Mouse (Mus musculus): ENCODE measurements around the gene Bri3bp. TPM values are rescaled to one million over a fixed set of nuclear protein-coding genes. Genes with fewer than 3 reads are reported as not detected.
"Not testable (repeated sequence)": the region's sequence is repeated elsewhere in the genome, so short reads cannot be mapped to it uniquely, and the experiment has no call there.

Bri3bp gene
- polyA plus RNA-seq, 1 experiment from 2014 or later, result 37.8 TPM

DNA sequence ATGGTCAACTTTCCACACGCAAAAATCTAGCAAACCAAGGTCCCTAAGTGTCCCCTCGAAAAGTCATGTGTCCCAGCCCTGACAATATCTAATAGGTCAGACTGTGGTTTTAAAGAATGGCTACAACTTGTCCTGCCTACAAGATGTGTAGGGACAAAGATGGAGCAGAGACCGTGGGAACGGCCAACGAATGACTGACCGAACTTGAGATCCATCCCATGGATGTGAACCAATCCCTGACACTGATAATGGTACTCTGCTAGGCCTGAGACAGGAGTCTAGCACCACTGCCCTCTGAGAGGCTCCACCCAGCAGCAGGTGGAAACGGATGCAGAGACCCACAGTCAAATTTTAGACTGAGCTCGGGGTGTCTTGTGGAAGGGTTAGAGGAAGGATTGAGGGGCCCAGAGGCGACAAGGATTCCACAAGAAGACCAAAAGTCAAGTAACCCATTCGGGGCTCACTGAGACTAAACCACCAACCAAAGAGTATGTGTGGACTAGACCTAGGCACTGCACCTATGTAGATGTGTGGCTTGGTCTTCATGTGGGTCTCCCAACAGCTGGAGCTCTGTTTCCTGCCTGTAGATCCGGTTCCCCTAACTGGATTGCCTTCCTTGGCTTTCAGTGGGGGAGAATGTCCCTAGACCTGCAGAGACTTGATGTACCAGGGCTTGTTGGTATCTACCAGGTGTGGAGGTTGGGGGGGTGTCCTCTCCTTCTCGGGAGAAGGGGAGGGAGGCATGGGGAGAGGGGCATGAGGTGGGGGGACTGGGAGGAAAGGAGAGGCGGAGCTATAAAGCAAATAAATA lies 34.1 kb upstream of the Bri3bp start:
- Histone ChIP-seq H3K4me1 (ENCODE audit: control insufficient read depth, insufficient read depth, low read length) (peaks cover 7% of the 10 kb centered on the region), H3K9ac (replicated peaks; ENCODE audit: low read length) (peak overlapping the region; percentile 72; the same call in 1 of the 2 replicates), H3K9me3 (ENCODE audit: control insufficient read depth, low read length) (no peaks in the 10 kb centered on the region), H3K4me2 (ENCODE audit: low read length) (peak overlapping the region; percentile 53), H3K36me3 (ENCODE audit: control insufficient read depth, insufficient read depth, low read length) (no peaks in the 10 kb centered on the region), H3K27me3 (ENCODE audit: control insufficient read depth, insufficient read depth, low read length) (no peaks in the 10 kb centered on the region), H3K4me3 (replicated peaks; ENCODE audit: low read depth, low read length) (peak overlapping the region; percentile 45), H3K27ac (replicated peaks; ENCODE audit: low read depth, low read length) (peak overlapping the region; percentile 86)
- 54% methylated on average over 13 of the region's 13 CpGs for WGBS
- DNase-seq (no peak), ATAC-seq (ENCODE audit: low FRiP score, low TSS enrichment) (no peak)

DNA sequence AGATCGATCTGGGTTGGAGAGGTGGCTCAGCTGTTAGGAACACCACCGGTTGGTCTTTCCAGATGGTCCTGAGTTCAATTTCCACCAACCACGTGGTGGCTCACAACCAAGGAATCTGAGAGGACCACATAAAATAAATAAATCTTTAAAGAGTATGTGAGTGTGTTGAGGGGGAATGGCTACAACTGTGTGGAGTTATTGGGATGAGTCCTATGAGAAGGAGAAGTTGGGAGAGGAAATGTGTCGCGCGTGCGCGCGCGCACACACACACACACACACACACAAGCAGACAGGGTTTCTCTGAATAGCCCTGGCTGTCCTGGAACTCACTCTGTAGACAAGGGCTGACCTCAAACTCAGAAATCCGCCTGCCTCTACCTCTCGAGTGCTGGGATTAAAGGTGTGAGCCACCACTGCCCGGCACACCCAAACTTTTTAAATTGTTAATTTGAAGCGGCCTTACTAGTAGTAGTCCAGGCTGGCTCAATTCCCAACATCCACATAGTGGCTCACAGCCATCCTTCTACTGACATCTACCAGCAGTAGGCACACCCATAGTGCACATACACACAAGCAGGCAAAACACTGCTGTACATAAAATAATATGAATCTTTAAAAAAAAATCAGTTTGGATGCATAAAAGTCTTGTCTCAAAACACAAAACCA lies 33.3 kb upstream of the Bri3bp start:
- no peak for ATAC-seq (ENCODE audit: low FRiP score, low TSS enrichment)
- no peak for DNase-seq
- H3K4me1 ChIP-seq (ENCODE audit: control insufficient read depth, insufficient read depth, low read length), result peaks cover 7% of the 10 kb centered on the region
- H3K27ac ChIP-seq (replicated peaks; ENCODE audit: low read depth, low read length), result no peak overlapping the region
- no peak overlapping the region for H3K9ac ChIP-seq (replicated peaks; ENCODE audit: low read length)
- H3K4me2 ChIP-seq (ENCODE audit: low read length), result no peak overlapping the region
- peaks cover 4% of the 10 kb centered on the region for H3K36me3 ChIP-seq (ENCODE audit: control insufficient read depth, insufficient read depth, low read length)
- H3K9me3 ChIP-seq (ENCODE audit: control insufficient read depth, low read length), result no peaks in the 10 kb centered on the region
- H3K4me3 ChIP-seq (replicated peaks; ENCODE audit: low read depth, low read length), result no peak overlapping the region
- no peaks in the 10 kb centered on the region for H3K27me3 ChIP-seq (ENCODE audit: control insufficient read depth, insufficient read depth, low read length)
- 63% methylated on average over 14 of the region's 14 CpGs for WGBS

DNA sequence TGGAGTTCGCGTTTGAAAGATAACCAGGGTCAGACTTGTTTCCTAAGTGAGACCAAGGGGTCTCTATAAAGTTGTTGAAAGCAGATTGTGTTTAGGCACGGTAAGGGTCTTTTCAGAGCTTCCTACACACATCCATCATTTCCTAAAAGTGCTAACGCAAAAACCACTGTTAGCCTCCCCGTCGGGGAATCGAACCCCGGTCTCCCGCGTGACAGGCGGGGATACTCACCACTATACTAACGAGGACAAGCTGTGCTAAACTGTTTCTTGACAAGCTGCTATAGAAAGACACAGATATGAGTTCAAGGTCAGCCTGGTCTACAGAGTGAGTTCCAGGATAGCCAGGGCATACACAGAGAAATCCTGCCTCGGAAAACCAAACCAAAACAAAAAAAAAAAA lies 32.5 kb upstream of the Bri3bp start:
- peaks cover 12% of the 10 kb centered on the region for H3K36me3 ChIP-seq (ENCODE audit: control insufficient read depth, insufficient read depth, low read length)

DNA sequence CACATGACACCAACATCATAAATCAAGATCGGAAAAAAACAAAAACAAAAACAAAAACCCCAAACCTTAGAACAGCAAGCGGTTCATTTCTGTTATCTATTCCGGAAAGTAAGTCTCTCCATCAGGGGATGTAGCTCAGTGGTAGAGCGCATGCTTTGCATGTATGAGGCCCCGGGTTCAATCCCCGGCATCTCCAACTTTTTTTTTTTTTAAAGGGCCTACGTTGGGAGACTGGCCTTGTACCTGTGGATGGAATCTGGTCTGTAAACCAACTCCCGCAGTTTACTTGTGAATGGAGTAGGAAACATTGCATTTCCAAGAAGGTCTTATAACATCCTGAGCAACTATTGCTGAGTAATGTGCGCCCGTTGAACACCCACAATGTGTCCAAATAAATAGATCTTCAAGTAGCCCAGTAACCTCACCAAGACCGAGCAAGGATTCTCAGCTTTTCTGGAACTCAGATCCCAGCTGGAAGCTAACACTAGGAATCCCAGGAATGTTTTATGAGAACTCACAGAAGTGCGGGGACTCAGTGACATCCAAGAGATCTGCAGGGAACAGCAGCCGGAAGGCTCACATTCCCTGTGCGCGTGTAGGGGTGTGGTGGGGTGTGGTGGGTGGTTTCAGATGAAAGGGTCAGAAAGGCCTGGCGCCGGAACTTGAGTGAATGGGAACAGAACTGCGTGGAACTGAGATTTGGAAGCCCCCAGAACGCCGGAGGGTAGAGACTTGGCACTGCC lies 31.8 kb upstream of the Bri3bp start:
- ATAC-seq (ENCODE audit: low FRiP score, low TSS enrichment), result no peak

More for the DNA sequence above, 32.5 kb upstream of the Bri3bp start:
- peak overlapping the region; percentile 33 for H3K4me2 ChIP-seq (ENCODE audit: low read length)
- no peak overlapping the region for H3K9ac ChIP-seq (replicated peaks; ENCODE audit: low read length)
- 1% methylated on average over 13 of the region's 13 CpGs for WGBS
- H3K4me3 ChIP-seq (replicated peaks; ENCODE audit: low read depth, low read length), result peak overlapping the region; percentile 7; the same call in 1 of the 2 replicates
- H3K4me1 ChIP-seq (ENCODE audit: control insufficient read depth, insufficient read depth, low read length), result peaks cover 7% of the 10 kb centered on the region
- no peak overlapping the region for H3K27ac ChIP-seq (replicated peaks; ENCODE audit: low read depth, low read length)
- peak; percentile 47 for ATAC-seq (ENCODE audit: low FRiP score, low TSS enrichment)
- peak; percentile 89 for DNase-seq
- H3K27me3 ChIP-seq (ENCODE audit: control insufficient read depth, insufficient read depth, low read length), result no peaks in the 10 kb centered on the region
- H3K9me3 ChIP-seq (ENCODE audit: control insufficient read depth, low read length), result no peaks in the 10 kb centered on the region

DNA sequence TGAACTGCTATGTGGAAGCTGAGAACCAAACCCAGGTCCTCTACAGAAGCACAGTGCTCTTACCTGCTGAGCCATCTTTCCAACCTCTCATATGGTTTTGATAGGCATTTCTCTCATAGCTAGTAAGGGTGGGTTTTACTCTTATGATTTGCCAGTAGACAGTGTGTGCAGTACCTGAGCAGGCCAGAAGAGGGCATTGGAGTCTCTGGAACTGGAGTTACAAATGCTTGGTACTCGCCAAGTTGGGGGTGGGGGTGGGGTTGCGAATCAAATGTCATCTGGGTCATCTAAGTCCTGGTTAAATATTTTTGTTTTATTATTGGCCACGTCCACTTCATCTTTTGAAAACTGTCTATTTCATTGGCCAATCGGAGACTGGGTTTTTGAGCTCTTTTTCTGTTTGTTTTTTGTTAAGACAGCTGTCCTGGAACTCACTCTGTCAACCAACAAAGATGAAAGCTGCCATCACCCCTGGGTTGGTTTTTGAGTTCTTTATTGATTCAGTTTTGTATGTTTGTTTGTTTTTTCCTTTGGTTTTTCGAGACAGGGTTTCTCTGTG lies 29.3 kb upstream of the Bri3bp start:
- Histone ChIP-seq H3K36me3 (ENCODE audit: control insufficient read depth, insufficient read depth, low read length) (peaks cover 43% of the 10 kb centered on the region), H3K4me2 (ENCODE audit: low read length) (no peak overlapping the region), H3K4me3 (replicated peaks; ENCODE audit: low read depth, low read length) (no peak overlapping the region), H3K9me3 (ENCODE audit: control insufficient read depth, low read length) (no peaks in the 10 kb centered on the region), H3K9ac (replicated peaks; ENCODE audit: low read length) (no peak overlapping the region), H3K27me3 (ENCODE audit: control insufficient read depth, insufficient read depth, low read length) (no peaks in the 10 kb centered on the region), H3K27ac (replicated peaks; ENCODE audit: low read depth, low read length) (no peak overlapping the region), H3K4me1 (ENCODE audit: control insufficient read depth, insufficient read depth, low read length) (peaks cover 2% of the 10 kb centered on the region)
- no peak for ATAC-seq (ENCODE audit: low FRiP score, low TSS enrichment)
- WGBS, result 57% methylated on average over 5 of the region's 5 CpGs
- DNase-seq, result peak; percentile 50

More for the DNA sequence above, 31.8 kb upstream of the Bri3bp start:
- Histone ChIP-seq H3K4me2 (ENCODE audit: low read length) (peak overlapping the region; percentile 33), H3K9ac (replicated peaks; ENCODE audit: low read length) (no peak overlapping the region), H3K4me3 (replicated peaks; ENCODE audit: low read depth, low read length) (peak overlapping the region; percentile 7; the same call in 1 of the 2 replicates), H3K27me3 (ENCODE audit: control insufficient read depth, insufficient read depth, low read length) (no peaks in the 10 kb centered on the region), H3K4me1 (ENCODE audit: control insufficient read depth, insufficient read depth, low read length) (peaks cover 7% of the 10 kb centered on the region), H3K27ac (replicated peaks; ENCODE audit: low read depth, low read length) (no peak overlapping the region), H3K9me3 (ENCODE audit: control insufficient read depth, low read length) (no peaks in the 10 kb centered on the region), H3K36me3 (ENCODE audit: control insufficient read depth, insufficient read depth, low read length) (peaks cover 18% of the 10 kb centered on the region)
- peak; percentile 75 for DNase-seq
- WGBS, result 10% methylated on average over 20 of the region's 20 CpGs

DNA sequence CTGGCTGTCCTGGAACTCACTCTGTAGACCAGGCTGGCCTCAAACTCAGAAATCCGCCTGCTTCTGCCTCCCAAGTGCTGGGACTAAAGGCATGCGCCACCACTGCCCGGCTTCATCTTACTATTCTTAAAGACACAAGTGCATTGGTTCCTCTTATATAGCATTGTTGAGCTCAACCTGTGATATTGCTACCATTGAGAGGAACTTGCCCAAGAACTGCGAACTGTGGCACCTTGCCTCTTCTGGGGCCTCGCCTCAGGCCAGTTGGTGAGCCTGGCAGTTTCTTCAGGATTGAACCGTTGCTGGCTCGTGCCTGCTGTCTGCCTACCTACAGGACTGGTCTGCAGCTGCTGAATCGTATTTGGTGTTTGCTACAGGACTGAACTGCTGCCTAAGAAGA lies 28.8 kb upstream of the Bri3bp start:
- not testable (repeated sequence) for DNase-seq; H3K9ac ChIP-seq (replicated peaks; ENCODE audit: low read length); ATAC-seq (ENCODE audit: low FRiP score, low TSS enrichment); H3K27me3 ChIP-seq (ENCODE audit: control insufficient read depth, insufficient read depth, low read length); H3K27ac ChIP-seq (replicated peaks; ENCODE audit: low read depth, low read length); H3K4me3 ChIP-seq (replicated peaks; ENCODE audit: low read depth, low read length); H3K9me3 ChIP-seq (ENCODE audit: control insufficient read depth, low read length); H3K4me2 ChIP-seq (ENCODE audit: low read length); H3K4me1 ChIP-seq (ENCODE audit: control insufficient read depth, insufficient read depth, low read length)
- WGBS, result 90% methylated on average over 8 of the region's 8 CpGs
- H3K36me3 ChIP-seq (ENCODE audit: control insufficient read depth, insufficient read depth, low read length), result peaks cover 48% of the 10 kb centered on the region

DNA sequence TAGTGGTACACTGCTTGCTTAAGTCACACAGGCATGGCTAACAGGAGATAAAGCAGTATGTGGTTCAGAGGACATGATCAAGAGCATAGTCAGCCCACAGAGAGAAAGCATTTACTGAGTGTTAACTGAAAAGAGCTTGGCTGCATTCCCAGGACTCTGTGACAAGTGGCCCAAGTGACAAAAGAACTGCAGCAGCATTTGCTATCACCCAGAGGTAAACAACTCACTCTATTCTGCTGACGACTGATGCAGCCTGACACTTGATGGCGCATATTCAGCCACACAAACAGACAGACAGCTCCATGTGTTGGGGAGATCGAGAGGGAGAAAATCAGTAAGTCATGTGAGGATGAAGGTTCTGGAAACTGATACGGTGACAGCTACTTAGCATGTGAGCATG lies 27.6 kb upstream of the Bri3bp start:
- Histone ChIP-seq H3K4me3 (replicated peaks; ENCODE audit: low read depth, low read length) (no peak overlapping the region), H3K9me3 (ENCODE audit: control insufficient read depth, low read length) (no peaks in the 10 kb centered on the region), H3K4me1 (ENCODE audit: control insufficient read depth, insufficient read depth, low read length) (no peaks in the 10 kb centered on the region), H3K36me3 (ENCODE audit: control insufficient read depth, insufficient read depth, low read length) (peaks cover 60% of the 10 kb centered on the region), H3K27ac (replicated peaks; ENCODE audit: low read depth, low read length) (no peak overlapping the region), H3K9ac (replicated peaks; ENCODE audit: low read length) (no peak overlapping the region), H3K4me2 (ENCODE audit: low read length) (no peak overlapping the region), H3K27me3 (ENCODE audit: control insufficient read depth, insufficient read depth, low read length) (no peaks in the 10 kb centered on the region)
- 83% methylated on average over 4 of the region's 4 CpGs for WGBS
- DNase-seq, result no peak
- no peak for ATAC-seq (ENCODE audit: low FRiP score, low TSS enrichment)

DNA sequence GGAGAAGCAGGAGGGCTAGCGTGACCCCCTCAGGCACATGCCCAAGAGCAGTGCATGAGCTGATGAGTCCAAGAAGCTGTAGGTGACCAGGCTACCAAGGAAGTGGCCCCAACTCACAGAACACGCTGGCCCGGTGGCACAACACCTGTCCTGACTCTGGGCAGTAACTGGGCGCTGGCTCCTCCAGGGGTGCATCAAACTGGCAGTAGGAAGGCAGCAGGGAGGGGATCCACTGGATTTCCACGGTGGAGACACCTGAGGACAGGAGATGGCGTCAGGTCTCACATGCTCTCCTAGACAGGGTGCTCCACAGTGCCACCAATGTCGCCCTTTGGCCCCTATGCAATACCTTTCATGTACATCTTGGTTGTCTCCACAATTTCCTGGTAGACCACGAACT lies 25.2 kb upstream of the Bri3bp start:
- Histone ChIP-seq H3K27me3 (ENCODE audit: control insufficient read depth, insufficient read depth, low read length) (no peaks in the 10 kb centered on the region), H3K9me3 (ENCODE audit: control insufficient read depth, low read length) (no peaks in the 10 kb centered on the region), H3K4me3 (replicated peaks; ENCODE audit: low read depth, low read length) (no peak overlapping the region), H3K4me1 (ENCODE audit: control insufficient read depth, insufficient read depth, low read length) (no peaks in the 10 kb centered on the region), H3K9ac (replicated peaks; ENCODE audit: low read length) (no peak overlapping the region), H3K27ac (replicated peaks; ENCODE audit: low read depth, low read length) (no peak overlapping the region), H3K4me2 (ENCODE audit: low read length) (no peak overlapping the region), H3K36me3 (ENCODE audit: control insufficient read depth, insufficient read depth, low read length) (peaks cover 84% of the 10 kb centered on the region)
- DNase-seq, result no peak
- no peak for ATAC-seq (ENCODE audit: low FRiP score, low TSS enrichment)
- 95% methylated on average over 8 of the region's 8 CpGs for WGBS

Data from midbrain, embryonic 14.5 days (tissue).